Mouse (Mus musculus) G1E (cell line): ENCODE measurements at regions not wholly inside any gene's neighbourhood (a gene's known extent, or its start where the extent isn't known, plus 50 kb on each side); places are given as distances from the start of the nearest gene placed in this dataset.

Source experiments
- ATAC-seq: 2 replicates; pipeline ENCODE4 v1.8.0; 2016; ENCODE audit warnings: mild to moderate bottlenecking; ENCODE audit not compliant: insufficient number of reproducible peaks, poor library complexity, low FRiP score, severe bottlenecking; ENCODE audit errors: extremely low read depth
- DNase-seq: peaks from one replicate; pipeline ENCODE4 v3.0.0; 2012; ENCODE audit warnings: low spot score
- H3K27me3 ChIP-seq: 2 replicates; pipeline ENCODE4 v1.6.1; 2012; ENCODE audit warnings: mild to moderate bottlenecking, low read length, inconsistent platforms; ENCODE audit not compliant: insufficient read depth
- H3K36me3 ChIP-seq: replicated peaks from 2 replicates; pipeline ENCODE3; 2012; ENCODE audit warnings: mild to moderate bottlenecking, inconsistent platforms
- H3K4me1 ChIP-seq: 2 replicates; pipeline ENCODE4 v1.6.1; 2012; ENCODE audit warnings: low read depth, low read length, inconsistent platforms, mixed read lengths; ENCODE audit not compliant: insufficient read depth
- H3K4me3 ChIP-seq: 2 replicates; pipeline ENCODE4 v1.5.1; 2012; ENCODE audit warnings: low read depth, mild to moderate bottlenecking, inconsistent platforms, low read length, moderate library complexity, mixed read lengths
- H3K9me3 ChIP-seq: replicated peaks from 2 replicates; pipeline ENCODE4 v1.6.1; 2012; ENCODE audit warnings: inconsistent platforms
- CTCF ChIP-seq: IDR thresholded peaks from 2 replicates; pipeline ENCODE4 v1.5.1; 2012; ENCODE audit warnings: low read depth, low read length, inconsistent platforms, mixed read lengths
- GATA1 ChIP-seq: IDR thresholded peaks from 2 replicates; pipeline ENCODE4 v1.6.1; 2012; ENCODE audit warnings: borderline replicate concordance, low read length, inconsistent platforms, mixed read lengths
- GATA2 ChIP-seq: IDR thresholded peaks from 2 replicates; pipeline ENCODE4 v1.6.1; 2012; ENCODE audit warnings: low read depth, low read length, inconsistent platforms, borderline replicate concordance
- POLR2AphosphoS5 ChIP-seq: IDR thresholded peaks from 2 replicates; pipeline ENCODE4 v1.6.1; 2012; ENCODE audit warnings: low read depth, low read length, inconsistent platforms; ENCODE audit not compliant: insufficient replicate concordance
- TAL1 ChIP-seq: conservative IDR thresholded peaks from 2 replicates; pipeline ENCODE4 v1.6.1; 2012; ENCODE audit warnings: low read depth, low read length, inconsistent platforms, mixed read lengths

- H3K4me1 ChIP-seq, result no peaks in the 10 kb centered on the region
- no peaks in the 10 kb centered on the region for H3K27me3 ChIP-seq
- no peaks in the 10 kb centered on the region for H3K36me3 ChIP-seq
- DNase-seq (no peak), ATAC-seq (no peak)
- no peaks in the 10 kb centered on the region for H3K9me3 ChIP-seq
- TF ChIP-seq POLR2AphosphoS5 (no peak), GATA2 (no peak), CTCF (no peak), TAL1 (no peak), GATA1 (no peak)
- no peak overlapping the region for H3K4me3 ChIP-seq
Measured at GRCm38 (mm10) chr17:88201249-88201970, 136.3 kb upstream of the Fbxo11 start.

DNA sequence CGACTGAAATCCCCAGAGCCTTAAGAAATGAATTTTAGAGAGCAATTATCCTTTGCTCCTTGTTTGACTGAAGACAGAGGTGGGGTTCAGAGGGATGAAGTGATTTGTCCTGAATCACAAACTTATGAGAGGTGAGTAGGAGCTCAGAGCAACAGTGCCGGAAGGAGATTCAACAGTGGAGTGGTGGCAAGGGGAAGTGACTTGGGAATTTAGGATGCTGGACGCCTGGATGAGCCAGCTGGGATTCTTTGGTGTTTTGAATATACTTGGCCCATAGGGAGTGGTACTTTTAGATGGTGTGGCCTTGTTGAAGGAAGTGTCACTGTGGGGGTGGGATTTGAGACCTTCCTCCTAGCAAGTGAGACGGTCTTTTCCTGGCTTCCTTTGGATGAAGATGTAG lies 137.1 kb upstream of the Fbxo11 start:
- ATAC-seq, result no peak
- Histone ChIP-seq H3K27me3 (no peaks in the 10 kb centered on the region), H3K4me3 (no peak overlapping the region), H3K9me3 (no peaks in the 10 kb centered on the region), H3K4me1 (no peaks in the 10 kb centered on the region), H3K36me3 (no peaks in the 10 kb centered on the region)
- TF ChIP-seq GATA1 (no peak), CTCF (no peak), GATA2 (no peak)
- DNase-seq, result no peak

DNA sequence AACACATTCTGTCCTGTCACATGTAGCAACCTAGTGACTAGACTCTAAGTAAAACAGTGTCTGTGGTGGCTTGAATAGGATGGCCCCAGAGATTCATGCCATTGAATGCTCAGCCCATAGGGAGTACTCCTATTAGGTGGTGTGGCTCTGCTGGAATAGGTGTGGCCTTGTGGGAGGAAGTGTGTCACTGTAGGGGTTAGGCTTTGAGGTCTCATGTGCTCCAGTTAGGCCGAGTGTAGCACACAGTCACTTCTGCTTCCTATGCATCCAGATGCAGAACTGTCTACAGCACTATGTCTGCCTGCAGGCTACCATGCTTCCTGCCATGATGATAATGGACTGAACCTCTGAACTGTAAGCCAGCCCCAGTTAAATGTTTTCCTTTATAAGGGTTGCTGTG lies 144.5 kb upstream of the Fbxo11 start:
- H3K4me1 ChIP-seq, result no peaks in the 10 kb centered on the region
- ATAC-seq (no peak), DNase-seq (no peak)
- H3K9me3 ChIP-seq, result no peaks in the 10 kb centered on the region
- H3K36me3 ChIP-seq, result no peaks in the 10 kb centered on the region
- no peaks in the 10 kb centered on the region for H3K27me3 ChIP-seq
- TF ChIP-seq POLR2AphosphoS5 (no peak), GATA1 (no peak), GATA2 (no peak), CTCF (no peak), TAL1 (no peak)
- no peak overlapping the region for H3K4me3 ChIP-seq

DNA sequence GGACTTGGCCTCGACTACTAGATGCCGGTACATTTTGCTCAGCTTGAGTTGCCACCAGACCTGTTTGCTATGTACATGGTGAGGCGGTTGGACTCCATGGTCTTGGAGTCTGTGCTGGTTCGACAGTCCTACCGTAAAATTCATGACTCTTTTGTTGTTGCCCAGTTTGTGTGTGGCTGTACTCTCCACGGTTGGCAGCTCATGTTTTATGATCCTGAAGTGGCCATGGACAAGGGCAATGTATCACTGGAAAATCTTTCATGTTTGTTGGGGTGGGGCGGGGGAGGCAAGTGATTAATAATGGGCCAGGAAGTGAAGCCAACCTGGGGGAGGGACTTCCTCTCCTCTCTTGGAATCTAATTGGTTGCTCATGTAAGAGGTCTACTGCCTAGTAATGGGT lies 147.0 kb upstream of the Fbxo11 start:
- Histone ChIP-seq H3K9me3 (no peaks in the 10 kb centered on the region), H3K4me3 (no peak overlapping the region), H3K27me3 (no peaks in the 10 kb centered on the region), H3K4me1 (no peaks in the 10 kb centered on the region), H3K36me3 (no peaks in the 10 kb centered on the region)
- ATAC-seq (no peak), DNase-seq (no peak)
- TF ChIP-seq GATA2 (no peak), CTCF (no peak), POLR2AphosphoS5 (no peak), TAL1 (no peak), GATA1 (no peak)

- Histone ChIP-seq H3K27me3 (no peaks in the 10 kb centered on the region), H3K4me3 (no peak overlapping the region), H3K9me3 (no peaks in the 10 kb centered on the region), H3K4me1 (no peaks in the 10 kb centered on the region), H3K36me3 (no peaks in the 10 kb centered on the region)
- TF ChIP-seq POLR2AphosphoS5 (no peak), CTCF (no peak), TAL1 (no peak), GATA2 (no peak), GATA1 (no peak)
- DNase-seq, result no peak
- ATAC-seq, result no peak
Measured at GRCm38 (mm10) chr17:88214746-88215145, 149.7 kb upstream of the Fbxo11 start.

- no peak for TF ChIP-seq TAL1
- no peak for TF ChIP-seq POLR2AphosphoS5
- no peak for TF ChIP-seq GATA1
- TF ChIP-seq GATA2, result no peak
- TF ChIP-seq CTCF, result no peak
- no peaks in the 10 kb centered on the region for H3K9me3 ChIP-seq
Measured at GRCm38 (mm10) chr17:88222379-88222955, 157.4 kb upstream of the Fbxo11 start.

More at GRCm38 (mm10) chr17:88222379-88222955, 157.4 kb upstream of the Fbxo11 start:
- H3K36me3 ChIP-seq, result no peaks in the 10 kb centered on the region
- no peaks in the 10 kb centered on the region for H3K27me3 ChIP-seq
- DNase-seq (no peak), ATAC-seq (no peak)
- H3K4me3 ChIP-seq, result no peak overlapping the region
- H3K4me1 ChIP-seq, result no peaks in the 10 kb centered on the region
